Mouse (Mus musculus) left cerebral cortex, adult 11 months (tissue): ENCODE measurements around the gene Zdhhc23.

Experiments
- DNase-seq: peaks from one replicate; pipeline ENCODE4 v3.0.0; 2022; ENCODE audit warnings: low spot score

Gene Zdhhc23

GRCm38 (mm10) chr16:43965781-43966389, 13.7 kb downstream of the Zdhhc23 start:
- no peak for DNase-seq

- DNase-seq = no peak
These were observed 15.8 kb downstream of the Zdhhc23 start for GRCm38 (mm10) chr16:43963780-43964179.

- no peak for DNase-seq
These were observed 16.3 kb downstream of the Zdhhc23 start for GRCm38 (mm10) chr16:43963291-43963690.

- no peak for DNase-seq
These were observed 21.6 kb downstream of the Zdhhc23 start for GRCm38 (mm10) chr16:43958038-43958437.

GRCm38 (mm10) chr16:43954913-43955312, 24.7 kb downstream of the Zdhhc23 start:
- DNase-seq = no peak

GRCm38 (mm10) chr16:43951591-43951990, 28.0 kb downstream of the Zdhhc23 start:
- DNase-seq = no peak

- no peak for DNase-seq
These were observed 33.7 kb downstream of the Zdhhc23 start for GRCm38 (mm10) chr16:43945869-43946268.

- no peak for DNase-seq
These were observed 34.2 kb downstream of the Zdhhc23 start for GRCm38 (mm10) chr16:43945351-43945750.

GRCm38 (mm10) chr16:43940846-43941245, 38.7 kb downstream of the Zdhhc23 start:
- no peak for DNase-seq

- no peak for DNase-seq
These were observed 43.7 kb downstream of the Zdhhc23 start for GRCm38 (mm10) chr16:43935892-43936291.

- DNase-seq = no peak
These were observed 44.2 kb downstream of the Zdhhc23 start for GRCm38 (mm10) chr16:43935367-43935766.

GRCm38 (mm10) chr16:43934856-43935255, 44.7 kb downstream of the Zdhhc23 start:
- no peak for DNase-seq

GRCm38 (mm10) chr16:43933041-43933440, 46.5 kb downstream of the Zdhhc23 start:
- no peak for DNase-seq

- no peak for DNase-seq
These were observed 47.3 kb downstream of the Zdhhc23 start for GRCm38 (mm10) chr16:43932319-43932718.

- DNase-seq = no peak
These were observed 48.1 kb downstream of the Zdhhc23 start for GRCm38 (mm10) chr16:43931502-43931901.

GRCm38 (mm10) chr16:43930577-43930976, 49.0 kb downstream of the Zdhhc23 start:
- no peak for DNase-seq

GRCm38 (mm10) chr16:43926341-43926859, 53.2 kb downstream of the Zdhhc23 start, which contains the start of gene Qtrt2:
Gene Qtrt2, minus strand, starts transcription at chr16:43926809.
- no peak for DNase-seq

GRCm38 (mm10) chr16:43925846-43926245, 53.7 kb downstream of the Zdhhc23 start:
- DNase-seq = no peak

GRCm38 (mm10) chr16:43925001-43925558, 54.5 kb downstream of the Zdhhc23 start:
- no peak for DNase-seq

- DNase-seq = no peak
These were observed 57.0 kb downstream of the Zdhhc23 start for GRCm38 (mm10) chr16:43922630-43923029.

GRCm38 (mm10) chr16:43922024-43922423, 57.6 kb downstream of the Zdhhc23 start:
- DNase-seq = no peak

GRCm38 (mm10) chr16:43918867-43919266, 60.7 kb downstream of the Zdhhc23 start:
- no peak for DNase-seq
